Mouse (Mus musculus) layer of hippocampus, postnatal 25 days (tissue): ENCODE data around the gene Ubash3b. TPM values are rescaled to one million over a fixed set of nuclear protein-coding genes. Genes with fewer than 3 reads are reported as not detected.

Experiments used
- DNase-seq, 2 experiments: peaks; one replicate each; pipeline ENCODE4 v3.0.0; 2022; ENCODE audit warnings: mixed read lengths in 2 of 2, low spot score in 1 of 2; ENCODE audit errors: extremely low spot score in 1 of 2
- total RNA-seq, 2 experiments: library from RNA; stranded (reverse); gene quantifications; 2 replicates each; pipeline ENCODE4 v1.2.3; 2021

Gene Ubash3b
- total RNA-seq, 2 experiments from 2014 or later: 25.3 to 27.6 TPM

DNA sequence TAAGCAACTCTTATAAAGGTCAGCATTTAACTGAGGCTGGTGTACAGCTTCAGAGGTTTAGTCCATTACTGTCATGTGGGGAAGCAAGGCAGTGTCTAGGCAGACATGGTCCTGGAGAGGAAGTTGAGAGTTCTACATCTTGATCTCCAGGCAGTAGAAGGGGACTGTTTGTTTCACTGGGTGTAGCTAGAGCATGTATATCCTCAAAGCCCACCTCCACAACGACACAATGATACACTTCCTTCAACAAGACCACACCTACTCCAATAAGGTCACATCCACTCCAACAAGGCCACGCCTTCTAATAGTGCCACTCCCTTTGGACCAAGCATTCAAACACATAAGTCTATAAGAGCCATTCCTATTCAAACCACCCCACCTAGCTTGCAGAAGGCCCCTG lies 7.2 kb upstream of the Ubash3b start:
- DNase-seq: no peak

DNA sequence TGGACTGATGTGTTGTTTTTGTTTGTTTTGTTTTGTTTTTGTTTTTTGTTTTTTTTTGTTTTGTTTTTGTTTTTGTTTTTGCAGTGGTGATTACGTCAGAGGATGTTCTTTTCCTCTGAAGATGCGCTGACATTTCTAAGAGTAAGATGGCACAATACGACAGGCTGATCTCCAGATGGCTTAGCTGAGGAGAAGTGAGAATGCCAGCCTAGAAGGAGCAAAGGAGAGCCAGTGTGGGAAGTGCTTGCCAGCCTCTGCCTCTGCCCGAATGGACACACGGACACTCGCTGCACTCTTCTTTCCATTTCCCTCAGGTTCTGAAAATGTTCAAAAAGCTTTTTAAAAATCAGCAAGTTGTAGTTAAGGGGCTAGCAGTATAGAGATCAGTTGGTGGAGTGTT lies 6.7 kb upstream of the Ubash3b start:
- no peak for DNase-seq

- no peak for DNase-seq
These were observed 5.4 kb upstream of the Ubash3b start for GRCm38 (mm10) chr9:41166886-41167285.

DNA sequence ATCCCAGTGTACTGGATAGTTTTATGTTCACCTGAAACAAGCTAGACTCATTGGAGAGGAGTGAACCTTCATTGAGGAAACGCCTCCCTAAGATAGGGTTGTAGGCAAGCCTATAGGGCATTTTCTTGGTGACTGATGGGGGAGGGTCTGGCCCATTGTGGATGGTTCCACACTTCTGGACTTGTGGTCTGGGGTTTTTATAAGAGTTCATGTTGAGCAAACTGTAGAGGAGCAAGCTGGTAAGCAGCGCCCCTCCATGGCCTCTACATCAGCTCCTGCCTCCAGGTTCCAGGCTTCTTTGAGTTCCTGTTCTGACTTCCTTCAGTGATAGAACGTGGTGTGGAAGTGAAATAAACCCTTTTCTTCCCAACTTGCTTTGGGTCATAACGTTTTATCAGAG lies 866 bp upstream of the Ubash3b start:
- DNase-seq: no peak

DNA sequence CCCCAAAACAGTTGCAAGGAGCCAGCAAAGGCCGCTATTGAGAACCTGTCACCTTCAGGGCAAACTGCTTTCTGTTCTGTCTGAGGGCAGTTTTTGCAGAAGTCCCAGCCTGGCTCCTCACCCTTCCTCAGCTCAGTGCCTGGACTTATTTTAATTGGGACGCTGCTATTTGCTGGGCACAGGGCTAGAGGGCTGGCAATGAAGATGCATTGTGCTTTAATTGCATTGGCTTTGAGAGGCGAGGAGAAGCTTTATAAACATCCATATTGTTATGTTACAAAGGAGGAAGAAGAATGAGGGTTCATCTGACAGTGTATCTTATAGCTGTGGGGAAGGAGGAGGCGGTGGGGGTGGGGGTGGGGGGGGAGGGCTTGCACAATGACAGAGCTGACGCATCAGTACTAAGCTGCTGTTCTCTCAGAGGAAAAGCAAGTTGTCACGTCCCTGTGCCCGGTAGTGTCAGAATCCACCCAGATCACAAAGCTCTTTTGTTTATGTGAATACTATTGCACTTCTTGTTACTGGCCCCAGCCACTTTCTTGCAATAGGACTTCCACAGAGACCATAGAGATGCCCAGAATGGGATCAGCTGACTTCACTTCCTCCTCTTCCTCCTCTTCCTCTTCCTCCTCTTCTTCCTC lies 841 bp downstream of the Ubash3b start:
- DNase-seq: no peak

DNA sequence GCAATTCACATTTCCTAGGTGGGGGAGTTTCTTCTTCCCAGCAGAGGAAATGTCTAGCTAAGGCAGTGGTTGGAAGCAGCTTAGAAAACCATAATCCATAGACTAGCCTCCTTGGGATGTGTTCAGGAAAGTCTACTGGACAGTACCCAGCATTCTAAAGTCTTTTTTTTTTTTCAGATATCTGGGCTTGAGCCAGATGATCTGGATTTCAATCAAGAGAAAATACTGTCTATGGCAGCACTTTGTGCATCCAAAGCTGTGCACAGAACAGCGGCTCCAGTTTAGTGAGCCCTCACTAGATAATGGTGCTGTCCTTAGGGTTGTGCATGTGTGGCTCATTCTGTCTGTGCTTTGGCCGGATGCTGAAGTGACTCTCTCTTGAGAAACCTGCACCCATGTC lies 2.3 kb downstream of the Ubash3b start:
- no peak for DNase-seq

DNA sequence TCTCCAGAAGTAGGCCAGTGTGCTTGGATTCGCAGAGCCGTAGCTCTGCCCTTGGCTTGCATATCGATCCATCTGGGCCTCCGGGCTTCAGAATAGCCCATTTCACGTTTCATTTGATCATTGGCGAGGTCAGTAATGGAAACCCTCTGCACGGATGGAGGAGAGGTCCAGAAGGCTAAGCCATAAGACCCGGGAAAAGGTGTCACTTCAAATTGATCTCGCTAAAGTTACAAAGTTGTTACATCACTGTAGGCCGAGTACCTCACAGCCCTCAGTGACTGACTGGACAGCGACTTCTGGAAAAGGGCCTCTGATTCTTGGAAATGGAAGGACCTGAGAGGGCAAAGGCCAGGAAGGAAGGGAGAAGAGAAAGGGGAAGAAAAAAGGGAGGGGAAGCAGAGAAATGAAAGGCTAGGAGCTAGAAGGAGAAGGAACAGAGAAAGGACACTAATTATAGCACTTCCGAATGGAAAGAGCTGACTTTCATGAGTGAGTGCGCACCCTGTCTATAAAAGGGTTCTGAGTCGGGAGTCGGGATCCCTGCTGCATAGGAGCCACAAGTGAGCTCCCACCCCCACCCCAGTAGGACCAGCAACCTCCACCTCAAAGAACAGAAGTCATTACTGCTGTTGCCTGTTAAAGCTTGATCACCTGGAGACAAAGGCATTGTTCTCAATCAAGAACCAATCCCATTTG lies 3.5 kb downstream of the Ubash3b start:
- DNase-seq: no peak

DNA sequence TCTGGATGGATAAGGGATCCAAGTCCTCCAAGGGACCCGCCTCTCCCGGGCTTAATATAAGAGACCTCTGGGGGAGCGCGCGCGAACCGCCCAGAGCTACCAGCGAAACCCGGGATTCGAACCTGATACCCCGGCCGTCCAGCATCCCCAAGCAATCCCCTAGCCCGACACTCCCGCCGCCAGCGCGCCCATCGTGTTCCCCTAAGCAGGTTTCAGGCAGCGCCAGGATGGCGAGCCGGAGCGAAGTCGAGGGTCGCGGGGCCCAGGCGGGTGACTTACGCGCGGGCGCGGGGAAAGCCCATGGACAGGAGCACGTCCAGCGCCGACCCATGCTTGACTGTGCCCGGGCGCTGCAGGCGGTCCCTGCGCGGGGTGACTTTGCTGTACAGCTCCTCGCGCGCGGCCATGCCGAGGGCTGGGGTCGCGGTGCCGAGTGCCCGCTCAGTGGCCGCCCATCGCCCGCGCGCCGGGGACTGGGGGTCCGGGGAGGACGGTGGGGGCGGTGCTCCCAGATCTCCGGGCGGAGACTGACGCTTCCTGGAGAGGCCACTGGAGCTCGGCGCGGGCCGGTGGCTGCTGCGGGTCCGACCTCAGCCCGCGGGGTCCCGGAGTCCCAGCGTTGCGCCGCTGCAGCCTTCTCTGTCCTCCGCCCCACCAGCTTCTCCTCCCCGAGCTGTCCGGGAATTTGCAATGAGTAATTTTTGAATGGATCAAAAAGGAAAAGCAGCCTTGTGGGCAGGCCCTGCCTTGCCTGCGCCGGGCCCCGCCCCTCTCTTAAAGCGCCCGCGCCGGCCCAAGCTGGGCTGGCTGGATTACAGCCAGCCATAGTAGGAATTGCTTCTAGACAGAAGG lies 4.3 kb downstream of the Ubash3b start:
- peak in 1 of 2 experiments; percentile 66 for DNase-seq

DNA sequence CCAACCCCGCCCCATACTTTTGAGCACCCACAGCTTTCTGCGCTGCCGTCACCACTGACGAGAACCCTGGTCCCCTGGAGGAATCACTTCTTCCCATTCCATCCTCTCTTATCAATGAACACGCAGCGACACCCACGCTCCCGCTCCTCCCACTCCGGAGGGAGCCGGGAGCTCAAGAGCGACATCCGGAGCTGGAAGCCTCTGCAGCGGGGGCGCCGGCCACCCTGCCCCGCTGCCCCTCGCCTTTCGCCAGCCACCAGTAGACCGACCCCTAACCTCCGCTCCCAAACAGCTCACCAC lies 4.8 kb downstream of the Ubash3b start:
- no peak for DNase-seq

- DNase-seq: no peak
These were observed 5.3 kb downstream of the Ubash3b start for GRCm38 (mm10) chr9:41156006-41156719.

DNA sequence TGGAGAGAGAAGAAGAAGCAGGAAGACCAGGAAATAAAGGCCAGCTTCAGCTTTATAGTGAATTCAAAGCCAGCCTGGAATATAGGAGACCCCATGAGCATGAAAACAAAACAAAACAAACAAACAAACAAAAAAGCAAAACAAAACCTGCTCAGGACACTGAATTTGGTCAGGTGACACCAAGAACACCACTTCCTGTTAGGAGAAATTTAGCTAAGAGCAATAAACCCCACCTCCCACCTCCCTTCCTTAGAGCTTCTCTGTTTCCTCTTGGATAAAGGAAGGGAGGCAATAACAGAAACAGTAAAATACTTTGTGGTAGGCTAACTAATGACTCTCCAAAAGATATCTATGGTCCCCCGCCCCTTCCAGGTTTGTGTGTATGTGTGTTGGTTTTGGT lies 7.5 kb downstream of the Ubash3b start:
- DNase-seq: no peak

GRCm38 (mm10) chr9:41153050-41153449 lies 8.4 kb downstream of the Ubash3b start:
- DNase-seq: no peak

- DNase-seq: no peak
These were observed 10.0 kb downstream of the Ubash3b start for GRCm38 (mm10) chr9:41151491-41151890.

- no peak for DNase-seq
These were observed 11.6 kb downstream of the Ubash3b start for GRCm38 (mm10) chr9:41149896-41150295.

DNA sequence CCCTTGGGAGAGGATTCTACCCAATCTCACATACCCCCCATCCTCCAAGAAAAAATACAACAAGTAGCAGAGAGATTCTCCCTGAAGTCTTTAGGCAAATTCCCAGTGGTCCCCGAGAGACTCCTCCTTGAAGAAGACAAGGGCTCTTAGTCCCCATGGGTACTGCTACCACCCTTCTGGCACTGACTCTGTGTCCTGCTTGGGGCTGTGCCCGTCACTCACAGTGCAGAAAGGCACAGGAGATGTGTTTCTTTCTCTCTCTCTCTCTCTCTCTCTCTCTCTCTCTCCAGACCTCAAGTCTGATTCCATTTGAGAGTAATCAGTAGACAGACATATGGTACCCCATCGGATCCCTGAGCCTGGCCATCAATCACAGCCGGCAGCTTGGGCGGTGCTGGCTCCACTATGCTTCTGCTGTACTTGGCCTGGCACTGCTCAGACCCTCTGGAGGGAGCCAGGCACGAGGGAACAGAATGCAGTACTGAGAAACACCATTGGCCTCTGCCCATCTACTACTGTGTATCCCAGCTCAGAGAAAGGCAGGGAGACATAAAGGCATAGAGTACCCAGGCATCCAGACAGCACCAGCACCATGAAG lies 12.3 kb downstream of the Ubash3b start:
- DNase-seq: peak in 1 of 2 experiments; percentile 31

DNA sequence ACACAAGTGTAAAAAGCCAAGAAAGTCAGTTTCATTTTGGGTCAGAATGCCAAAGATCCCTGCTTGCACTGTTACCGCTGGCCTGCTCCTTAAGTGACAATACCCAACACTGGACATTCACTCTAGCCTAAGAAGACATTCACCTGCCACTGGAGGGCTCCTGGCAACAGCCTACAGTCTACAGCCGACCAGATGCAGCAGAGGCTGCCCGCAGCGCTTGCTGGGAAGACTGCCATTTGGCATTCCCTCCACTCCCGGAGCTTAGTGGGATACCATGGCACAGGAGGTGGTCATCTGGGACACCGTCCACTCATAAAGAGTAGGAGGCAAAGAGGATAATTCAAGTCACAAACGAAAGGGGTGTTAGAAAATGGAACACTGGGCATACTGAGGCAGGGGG lies 12.9 kb downstream of the Ubash3b start:
- peak in 1 of 2 experiments; percentile 45 for DNase-seq

DNA sequence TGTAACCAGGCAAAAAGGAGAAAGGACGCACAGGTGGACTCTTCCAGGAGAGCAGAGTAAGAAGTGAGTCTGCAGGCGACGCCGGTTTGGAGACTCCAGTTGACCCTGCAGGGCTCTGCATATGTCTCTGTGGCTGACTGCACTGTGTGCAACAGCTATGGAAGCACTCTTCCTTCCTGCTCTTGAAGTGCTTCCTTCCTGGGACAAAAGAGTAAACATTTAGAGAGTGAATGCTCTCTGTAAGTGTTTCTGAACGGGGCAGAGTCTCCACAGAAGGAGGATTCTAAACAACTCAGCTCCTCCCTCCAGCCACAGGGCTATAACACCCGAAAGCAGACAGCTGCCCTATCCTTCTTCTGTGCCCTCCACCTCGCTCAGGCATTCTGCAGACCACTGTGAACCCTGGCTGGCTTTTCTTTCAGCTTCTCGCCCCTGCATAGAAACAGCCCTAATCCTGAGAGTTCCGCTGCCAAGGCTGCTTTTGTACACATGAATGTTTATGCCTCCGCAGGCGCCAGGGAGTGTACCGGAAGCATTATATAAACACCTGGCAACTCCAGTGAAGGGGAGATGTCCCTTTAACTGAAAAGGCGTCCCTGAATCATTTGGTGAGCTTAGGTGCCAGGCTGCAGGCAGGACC lies 14.2 kb downstream of the Ubash3b start:
- DNase-seq: no peak

DNA sequence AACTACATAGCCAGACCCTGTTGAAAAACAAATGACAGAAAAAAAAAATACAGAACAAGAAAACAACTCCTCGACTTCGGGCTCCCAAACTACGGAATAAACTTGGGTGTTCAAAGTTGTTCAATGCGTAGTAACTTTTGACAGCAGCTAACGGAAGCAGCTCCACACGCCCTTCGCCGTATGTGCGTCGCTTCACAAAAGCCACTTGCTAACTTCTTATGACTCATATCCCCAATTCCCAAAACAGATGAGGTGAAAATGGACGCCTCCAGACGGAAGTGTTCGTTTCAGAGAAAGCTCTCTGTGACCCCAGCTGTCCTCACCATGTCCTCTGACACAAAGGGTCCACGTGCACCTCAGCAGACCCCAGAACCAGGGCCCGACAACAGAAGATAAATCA lies 17.7 kb downstream of the Ubash3b start:
- no peak for DNase-seq

GRCm38 (mm10) chr9:41143115-41143514 lies 18.4 kb downstream of the Ubash3b start:
- no peak for DNase-seq

DNA sequence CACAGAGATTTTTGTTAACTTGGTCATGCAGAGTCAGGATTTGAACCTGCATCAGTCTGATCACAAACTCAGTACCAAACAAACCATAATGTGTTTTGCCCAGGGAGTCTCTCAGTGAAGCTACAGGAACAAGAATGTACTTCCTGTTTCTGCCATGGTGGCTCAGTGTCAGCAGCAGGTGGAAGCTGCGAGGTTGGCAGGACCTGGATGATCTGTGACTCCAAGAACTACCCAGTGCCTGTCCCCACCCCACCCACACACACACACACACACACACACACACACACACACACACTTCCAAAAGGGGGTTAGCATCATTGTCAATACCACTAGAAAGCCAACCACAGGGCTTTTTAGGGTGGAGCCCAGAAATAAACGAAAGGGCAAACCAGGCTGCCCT lies 20.5 kb downstream of the Ubash3b start:
- DNase-seq: no peak
